Mouse (Mus musculus): ENCODE results near the gene Cyp4f37. TPM values are rescaled to one million over a fixed set of nuclear protein-coding genes. Genes with fewer than 3 reads are reported as not detected.

Cyp4f37 gene
- polyA plus RNA-seq (2021; fragmentation: Nextera tagmentation) = not detected in 2 replicates
- long read RNA-seq, experiment 1 = 0 reads
- long read RNA-seq, experiment 2 = 0 reads

GRCm38 (mm10) chr17:32621018-32621417 is at the start of gene Cyp4f37:
Gene Cyp4f37, plus strand, starts transcription at chr17:32621309.

GRCm38 (mm10) chr17:32658712-32659111 is 37.6 kb downstream of the Cyp4f37 start, which contains the start of gene Cyp4f40:
Gene Cyp4f40, plus strand, starts transcription at chr17:32658900.

GRCm38 (mm10) chr17:32685048-32685750 is 64.1 kb downstream of the Cyp4f37 start, which contains the start of gene Cyp4f15:
Gene Cyp4f15, plus strand, starts transcription at chr17:32685627.

Other genes with a start within 250 kb of the Cyp4f37 start
- 11.0 and 16.4 TPM in 2 replicates for gene Wiz, start 231.9 kb upstream of the Cyp4f37 start, polyA plus RNA-seq (2021; fragmentation: Nextera tagmentation)
- 0.50 and 1.1 TPM in 2 replicates for gene Rasal3, start 217.7 kb upstream of the Cyp4f37 start, polyA plus RNA-seq (2021; fragmentation: Nextera tagmentation)
- not detected in 2 replicates for gene Pglyrp2, start 197.1 kb upstream of the Cyp4f37 start, polyA plus RNA-seq (2021; fragmentation: Nextera tagmentation)
- gene Cyp4f39, start 168.6 kb upstream of the Cyp4f37 start, polyA plus RNA-seq (2021; fragmentation: Nextera tagmentation) = 0.06 TPM in 1 of 2 replicates, not detected in the other
- gene Cyp4f17, start 115.3 kb upstream of the Cyp4f37 start, polyA plus RNA-seq (2021; fragmentation: Nextera tagmentation) = 2.1 and 2.4 TPM in 2 replicates
- gene Cyp4f16, start 84.8 kb upstream of the Cyp4f37 start, polyA plus RNA-seq (2021; fragmentation: Nextera tagmentation) = 2.4 and 2.7 TPM in 2 replicates
- not detected in 2 replicates for gene Cyp4f40, start 37.6 kb downstream of the Cyp4f37 start, polyA plus RNA-seq (2021; fragmentation: Nextera tagmentation)
- 13.9 and 19.8 TPM in 2 replicates for gene Cyp4f15, start 64.3 kb downstream of the Cyp4f37 start, polyA plus RNA-seq (2021; fragmentation: Nextera tagmentation)
- gene Zfp871, start 167.0 kb downstream of the Cyp4f37 start, polyA plus RNA-seq (2021; fragmentation: Nextera tagmentation) = 7.2 and 10.7 TPM in 2 replicates
- gene Zfp811, start 188.6 kb downstream of the Cyp4f37 start, polyA plus RNA-seq (2021; fragmentation: Nextera tagmentation) = 3.8 TPM in 2 replicates
- 9.2 and 9.3 TPM in 2 replicates for gene Zfp799, start 209.0 kb downstream of the Cyp4f37 start, polyA plus RNA-seq (2021; fragmentation: Nextera tagmentation)

Data from left cerebral cortex, adult 6 months (tissue).